13 mouse cellular contexts compared by ENCODE assay signal in the genomic region with DNA sequence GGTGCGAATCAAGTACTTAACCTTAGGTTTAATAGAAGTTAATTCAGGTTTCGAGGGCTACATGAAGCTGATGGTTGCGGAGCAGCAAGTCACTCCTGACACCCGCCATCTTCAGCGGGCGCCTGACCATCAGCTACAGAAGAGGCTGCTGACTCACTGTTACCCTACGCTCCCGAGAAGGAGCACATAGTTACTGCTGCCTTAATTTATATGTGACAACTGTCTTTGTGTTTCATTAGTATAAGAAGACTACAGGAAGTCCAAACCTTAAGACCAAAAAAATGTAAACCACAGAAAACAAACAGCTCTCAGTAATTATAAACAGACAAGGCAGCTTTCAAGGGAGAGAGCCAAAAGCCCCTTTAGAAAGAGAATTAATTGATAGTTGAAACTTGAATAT.
"Had no signal": no experiment of that assay in that cellular context is flagged by ENCODE, and none has a peak within 500 bp of the region (broad histone marks: within the 10 kb centered on the region; RNA-seq: fewer than 3 reads in every experiment).

No protein-coding gene starts in this region.

- DNase-seq: lung, adult 18-20 months; lung, embryonic 14.5 days; lung, postnatal 10 days; lung, postnatal 4 days; midbrain, embryonic 14.5 days; right cerebral cortex, postnatal 14 days; thymus, adult 18-20 months; thymus, postnatal 14 days; thymus, postnatal 36 days had no signal

- H3K9me3 ChIP-seq: midbrain, embryonic 10.5 days had no signal

- H3K4me3 ChIP-seq: midbrain, embryonic 10.5 days; midbrain, embryonic 12.5 days; neural tube, embryonic 12.5 days had no signal

- H3K4me2 ChIP-seq: lung, embryonic 14.5 days; midbrain, embryonic 12.5 days; neural tube, embryonic 12.5 days had no signal

- ATAC-seq: midbrain, embryonic 16.5 days had no signal

- H3K27me3 ChIP-seq: midbrain, embryonic 12.5 days; neural tube, embryonic 12.5 days had no signal

- H3K36me3 ChIP-seq: midbrain, embryonic 12.5 days; neural tube, embryonic 12.5 days had no signal

- H3K4me1 ChIP-seq: midbrain, embryonic 10.5 days; midbrain, embryonic 12.5 days; neural tube, embryonic 12.5 days had no signal

- H3K9ac ChIP-seq: lung, embryonic 14.5 days; midbrain, embryonic 12.5 days; neural tube, embryonic 12.5 days had no signal

- H3K27ac ChIP-seq: midbrain, embryonic 10.5 days; midbrain, embryonic 12.5 days; neural tube, embryonic 12.5 days had no signal
